ENCODE assay signal across 8 mouse cellular contexts in the genomic region with DNA sequence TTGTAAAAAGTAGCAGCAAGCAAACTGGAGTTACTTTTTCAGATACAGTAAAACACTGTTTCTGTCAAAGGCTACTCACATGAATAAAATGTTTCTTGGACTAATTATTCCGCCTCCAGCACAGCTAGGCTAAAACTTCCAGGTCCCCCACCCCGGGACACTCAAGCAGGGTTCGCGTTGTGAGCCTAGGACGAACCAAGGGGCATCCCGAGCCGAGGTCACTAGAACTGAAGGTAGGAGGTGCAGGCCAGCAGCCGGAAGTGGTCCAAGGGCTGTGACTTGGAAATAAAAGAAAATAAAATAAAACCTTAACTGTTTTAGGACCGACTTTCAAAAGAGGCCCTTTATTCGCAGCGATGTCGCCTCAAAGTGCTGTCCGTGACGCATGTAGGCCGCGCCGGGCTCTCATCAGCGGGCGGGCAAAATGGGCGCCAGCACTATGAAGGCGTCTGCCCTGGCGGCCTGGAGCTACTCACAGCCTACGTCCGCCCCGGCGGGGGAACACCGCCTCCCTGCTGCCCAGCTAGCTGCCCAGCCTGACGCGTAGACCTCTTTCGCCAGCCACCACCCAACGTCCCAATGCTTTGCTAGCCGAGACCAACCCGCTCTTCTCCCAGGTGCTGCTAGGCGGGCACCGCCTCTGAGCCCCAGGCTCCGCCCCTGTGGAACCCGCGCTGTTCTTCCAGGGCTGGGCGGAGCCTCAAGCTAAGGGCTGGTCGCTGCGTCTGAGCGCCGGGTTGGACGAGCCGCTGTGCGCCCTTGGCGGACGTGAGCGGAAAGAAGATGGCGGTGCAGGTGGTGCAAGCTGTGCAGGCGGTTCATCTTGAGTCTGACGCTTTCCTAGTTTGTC. TPM values are rescaled to one million over a fixed set of nuclear protein-coding genes. Genes with fewer than 3 reads are reported as not detected.
DNase-seq lines count a peak whose midpoint lies in the region; ATAC-seq and TF ChIP-seq lines count a peak whose summit lies in the region.

A gene (minus strand): TSS at position 649 of the 850 bp plus-strand sequence.
A gene (minus strand): TSS at position 653 of the 850 bp plus-strand sequence.
A gene (plus strand): TSS at position 693 of the 850 bp plus-strand sequence.

- H3K27me3 ChIP-seq in forebrain, embryonic 14.5 days (replicated peaks; ENCODE audit: control insufficient read depth, insufficient read depth, low read length): no peaks in the 10 kb centered on the region

- TF ChIP-seq CTCF in lung, adult 2 months (IDR thresholded peaks at IDR 0.05; ENCODE audit: insufficient read depth, low read length): no peak

- peak within 1 kb of the TSS; percentile 65 for H3K9ac ChIP-seq in forebrain, embryonic 14.5 days (ENCODE audit: low read length)

- peak; percentile 85 for DNase-seq in ES-CJ7 (ENCODE audit: low read depth, low spot score)
- peak; percentile 84 for DNase-seq in cerebellum, adult 11 months
- DNase-seq in forebrain, embryonic 14.5 days (ENCODE audit: low spot score): peak; percentile 94
- DNase-seq in heart, postnatal 25 days (ENCODE audit: low spot score): peak; percentile 80
- peak; percentile 77 to 87 for DNase-seq in layer of hippocampus, adult 18-20 months (ENCODE audit: low spot score in 2 of 2)
- peak; percentile 82 for DNase-seq in lung, adult 2 months
- DNase-seq in thymus, adult 18-20 months: peak; percentile 78 to 85

- intact Hi-C loops in heart, postnatal 25 days (cut with DNase I): loop anchor here (10.0 kb wide), 1 partner anchor 99 kb away; a partner anchor contains a TSS

- peak within 1 kb of the TSS; percentile 45 for H3K4me3 ChIP-seq in forebrain, embryonic 14.5 days (ENCODE audit: low read depth, low read length)
- peak within 1 kb of the TSS; percentile 67 for H3K4me3 ChIP-seq in lung, adult 2 months (replicated peaks; ENCODE audit: extremely low read depth, low read depth, low read length)

- ATAC-seq in forebrain, embryonic 14.5 days: peak; percentile 100
- peak; percentile 99 for ATAC-seq in neutrophil, adult 5-6 weeks (ENCODE audit: extremely low read depth, insufficient number of reproducible peaks, low FRiP score, poor library complexity, severe bottlenecking)

- peak within 1 kb of the TSS; percentile 51 for H3K4me2 ChIP-seq in forebrain, embryonic 14.5 days (ENCODE audit: low read length)

- 29% methylated on average over 52 of the region's 52 CpGs for WGBS in forebrain, embryonic 14.5 days
- WGBS in lung, adult 2 months: 20% methylated on average over 52 of the region's 52 CpGs

- peak; percentile 88 for TF ChIP-seq POLR2A in lung, adult 2 months (IDR thresholded peaks at IDR 0.05; ENCODE audit: borderline replicate concordance, extremely low read depth, low read depth, low read length)

- H3K36me3 ChIP-seq in forebrain, embryonic 14.5 days (ENCODE audit: control insufficient read depth, insufficient read depth, low read length): no peaks in the 10 kb centered on the region

- H3K27ac ChIP-seq in forebrain, embryonic 14.5 days (ENCODE audit: low read depth, low read length): peak within 1 kb of the TSS; percentile 88

- no peaks in the 10 kb centered on the region for H3K4me1 ChIP-seq in forebrain, embryonic 14.5 days (ENCODE audit: control insufficient read depth, insufficient read depth, low read length)
- no peaks in the 10 kb centered on the region for H3K4me1 ChIP-seq in lung, adult 2 months (ENCODE audit: control insufficient read depth, insufficient read depth, low read length)

- H3K9me3 ChIP-seq in forebrain, embryonic 14.5 days (replicated peaks; ENCODE audit: control insufficient read depth, low read length): no peaks in the 10 kb centered on the region

RNA-seq across cellular contexts. Expression of the first gene that starts in this region (rescaled TPM):
- polyA plus RNA-seq in forebrain, embryonic 14.5 days (2014; fragmentation: Nextera tagmentation; extraction: Ambion mirVana): 19.7 and 22.6 TPM in 2 replicates
- total RNA-seq in heart, postnatal 25 days (2021): 10 to 100 TPM; 11.1 TPM
- total RNA-seq in layer of hippocampus, adult 18-20 months (2021): 10 to 100 TPM; 12.1 to 14.4 TPM
- 2.5 and 4.2 TPM in 2 replicates for polyA plus RNA-seq in lung, adult 2 months (2012; rRNA removed)
- total RNA-seq in neutrophil, adult 5-6 weeks (2017): 7.6 and 9.6 TPM in 2 replicates

RNA-seq across cellular contexts. Expression of the second gene that starts in this region (rescaled TPM):
- 6.8 and 9.6 TPM in 2 replicates for polyA plus RNA-seq in forebrain, embryonic 14.5 days (2014; fragmentation: Nextera tagmentation; extraction: Ambion mirVana)
- total RNA-seq in heart, postnatal 25 days (2021): 1 to 10 TPM; 2.2 to 3.6 TPM
- total RNA-seq in layer of hippocampus, adult 18-20 months (2021): 1 to 10 TPM; 5.5 to 8.4 TPM
- 3.8 and 5.6 TPM in 2 replicates for polyA plus RNA-seq in lung, adult 2 months (2012; rRNA removed)
- 23.9 and 25.4 TPM in 2 replicates for total RNA-seq in neutrophil, adult 5-6 weeks (2017)

RNA-seq across cellular contexts. Expression of the third gene that starts in this region (rescaled TPM):
- polyA plus RNA-seq in forebrain, embryonic 14.5 days (2014; fragmentation: Nextera tagmentation; extraction: Ambion mirVana): 63.1 and 67.7 TPM in 2 replicates
- 10 to 100 TPM; 22.9 to 29.2 TPM for total RNA-seq in heart, postnatal 25 days (2021)
- total RNA-seq in layer of hippocampus, adult 18-20 months (2021): 10 to 100 TPM; 36.5 to 39.0 TPM
- 3.8 and 6.1 TPM in 2 replicates for polyA plus RNA-seq in lung, adult 2 months (2012; rRNA removed)
- total RNA-seq in neutrophil, adult 5-6 weeks (2017): 26.5 and 28.6 TPM in 2 replicates

Comparison
In these comparisons a context has a peak if more than half of its experiments do, and no peak if none do; other contexts are left out.
1. Peak in every context shown above with its lines: DNase-seq, ATAC-seq, H3K4me3 ChIP-seq and H3K27ac ChIP-seq.